Mouse (Mus musculus): ENCODE data around the gene Mdm2. TPM values are rescaled to one million over a fixed set of nuclear protein-coding genes. Genes with fewer than 3 reads are reported as not detected.

Mdm2 gene
- polyA plus RNA-seq, 1 experiment from 2014 or later = 48.4 TPM

DNA sequence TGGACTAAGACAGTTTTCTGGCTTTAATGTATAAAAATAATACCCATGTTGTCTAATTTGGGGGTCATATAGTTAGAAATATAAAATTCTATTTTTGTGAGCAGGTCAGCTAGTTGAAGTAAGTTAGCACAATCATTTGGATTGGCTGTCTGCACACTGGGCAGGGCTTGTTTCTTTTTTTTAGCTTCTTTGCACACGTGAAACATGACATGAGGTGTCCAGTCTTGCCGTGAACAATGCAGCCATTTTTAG is 20.5 kb downstream of the Mdm2 start:
- ATAC-seq (ENCODE audit: low FRiP score) = no peak
- Histone ChIP-seq H3K9ac (no peak overlapping the region), H3K27me3 (ENCODE audit: control insufficient read depth, insufficient read depth, low read length) (no peaks in the 10 kb centered on the region), H3K36me3 (replicated peaks; ENCODE audit: control insufficient read depth, insufficient read depth) (peaks cover 69% of the 10 kb centered on the region), H3K9me3 (ENCODE audit: control insufficient read depth, low read length) (no peaks in the 10 kb centered on the region), H3K27ac (no peak overlapping the region), H3K4me2 (replicated peaks) (no peak overlapping the region), H3K4me3 (replicated peaks; ENCODE audit: low read length) (no peak overlapping the region), H3K4me1 (replicated peaks; ENCODE audit: control insufficient read depth, insufficient read depth, low read length) (no peaks in the 10 kb centered on the region)
- WGBS = 72% methylated on average over 2 of the region's 2 CpGs
- DNase-seq (ENCODE audit: low spot score) = no peak

DNA sequence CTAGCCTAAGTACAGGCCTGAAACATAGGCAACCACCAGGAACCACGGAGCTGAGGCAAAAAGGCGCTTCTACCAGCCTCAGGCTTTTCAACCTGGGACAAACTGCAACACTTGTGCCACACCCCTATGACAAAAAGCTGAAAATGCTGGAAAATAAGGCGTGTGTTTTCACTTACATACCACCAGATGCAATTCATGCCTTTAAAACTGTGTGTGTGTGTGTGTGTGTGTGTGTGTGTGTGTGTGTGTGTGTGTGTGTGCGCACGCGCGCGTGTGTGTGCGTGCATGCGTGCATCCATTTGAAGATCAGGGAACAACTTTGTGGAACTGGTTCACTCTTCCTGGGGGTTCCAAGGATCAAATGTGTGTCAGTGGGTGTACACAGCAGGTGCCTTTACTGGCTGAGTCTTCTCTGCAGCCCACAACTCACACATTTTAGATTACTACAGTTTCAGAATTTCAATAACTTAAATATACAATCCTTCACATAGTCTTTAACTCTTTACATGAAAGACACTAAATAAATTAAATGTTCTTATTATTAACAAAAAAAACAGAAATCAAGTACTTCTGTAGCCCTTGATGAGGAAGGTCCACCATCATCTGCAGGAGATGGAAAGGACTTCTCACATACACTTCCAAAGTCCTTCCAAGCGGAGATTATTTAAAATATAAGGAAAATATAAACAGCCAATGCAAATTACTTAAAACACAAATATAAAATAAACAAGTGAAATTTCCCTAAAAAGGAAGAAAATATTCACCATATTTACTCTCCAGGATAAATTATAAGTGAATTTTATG is 21.1 kb downstream of the Mdm2 start:
- DNase-seq (ENCODE audit: low spot score) (no peak), ATAC-seq (ENCODE audit: low FRiP score) (no peak)
- no peak overlapping the region for H3K4me3 ChIP-seq (replicated peaks; ENCODE audit: low read length)
- no peaks in the 10 kb centered on the region for H3K27me3 ChIP-seq (ENCODE audit: control insufficient read depth, insufficient read depth, low read length)
- WGBS = 97% methylated on average over 11 of the region's 11 CpGs
- no peaks in the 10 kb centered on the region for H3K4me1 ChIP-seq (replicated peaks; ENCODE audit: control insufficient read depth, insufficient read depth, low read length)
- no peak overlapping the region for H3K9ac ChIP-seq
- H3K9me3 ChIP-seq (ENCODE audit: control insufficient read depth, low read length) = no peaks in the 10 kb centered on the region
- peaks cover 64% of the 10 kb centered on the region for H3K36me3 ChIP-seq (replicated peaks; ENCODE audit: control insufficient read depth, insufficient read depth)
- H3K4me2 ChIP-seq (replicated peaks) = no peak overlapping the region
- no peak overlapping the region for H3K27ac ChIP-seq

DNA sequence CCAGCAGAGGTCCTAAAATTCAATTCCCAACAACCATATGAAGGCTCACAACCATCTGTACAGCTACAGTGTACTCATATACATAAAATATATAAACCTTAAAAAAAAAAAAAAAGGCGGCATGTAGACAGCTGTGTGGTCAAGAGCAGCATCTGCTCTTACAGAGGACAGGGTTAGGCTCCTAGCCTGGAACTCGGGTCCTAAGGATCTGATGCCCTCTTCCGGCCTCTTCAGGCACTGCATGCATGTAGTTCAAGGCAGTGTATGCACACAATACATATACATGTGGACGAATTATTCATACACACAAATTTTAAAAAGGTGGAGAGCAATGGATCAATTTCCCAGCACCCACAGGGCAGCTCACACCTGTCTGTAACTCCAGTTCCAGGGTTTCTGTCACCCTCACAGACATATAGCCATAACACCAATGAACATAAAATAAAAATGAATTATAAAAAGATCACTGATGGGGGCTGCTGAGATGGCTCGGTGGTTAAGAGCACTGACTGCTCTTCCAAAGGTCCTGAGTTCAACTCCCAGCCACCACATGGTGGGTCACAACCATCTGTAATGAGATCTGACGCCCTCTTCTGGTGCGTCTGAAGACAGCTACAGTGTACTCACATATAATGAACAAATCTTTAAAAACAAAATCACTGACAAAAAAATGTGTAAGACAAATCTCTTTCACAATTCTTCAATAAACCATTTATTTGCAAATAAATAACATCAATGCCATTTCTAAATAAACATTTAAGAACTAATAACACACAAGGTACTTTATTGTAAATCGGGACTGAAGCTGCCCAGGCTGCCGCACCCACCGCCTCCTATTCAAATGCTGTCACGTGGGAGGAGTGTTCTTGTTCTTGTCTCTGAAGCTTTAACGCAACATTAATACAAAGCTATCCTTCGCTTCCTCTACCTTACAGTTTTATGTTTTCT is 22.1 kb downstream of the Mdm2 start:
- no peak for DNase-seq (ENCODE audit: low spot score)
- H3K4me3 ChIP-seq (replicated peaks; ENCODE audit: low read length) = no peak overlapping the region
- H3K27ac ChIP-seq = no peak overlapping the region
- no peak overlapping the region for H3K4me2 ChIP-seq (replicated peaks)
- no peaks in the 10 kb centered on the region for H3K4me1 ChIP-seq (replicated peaks; ENCODE audit: control insufficient read depth, insufficient read depth, low read length)
- 89% methylated on average over 13 of the region's 13 CpGs for WGBS
- no peak overlapping the region for H3K9ac ChIP-seq
- H3K27me3 ChIP-seq (ENCODE audit: control insufficient read depth, insufficient read depth, low read length) = no peaks in the 10 kb centered on the region
- peaks cover 58% of the 10 kb centered on the region for H3K36me3 ChIP-seq (replicated peaks; ENCODE audit: control insufficient read depth, insufficient read depth)
- H3K9me3 ChIP-seq (ENCODE audit: control insufficient read depth, low read length) = no peaks in the 10 kb centered on the region
- peak; percentile 21; the same call in 1 of the 2 replicates for ATAC-seq (ENCODE audit: low FRiP score)

DNA sequence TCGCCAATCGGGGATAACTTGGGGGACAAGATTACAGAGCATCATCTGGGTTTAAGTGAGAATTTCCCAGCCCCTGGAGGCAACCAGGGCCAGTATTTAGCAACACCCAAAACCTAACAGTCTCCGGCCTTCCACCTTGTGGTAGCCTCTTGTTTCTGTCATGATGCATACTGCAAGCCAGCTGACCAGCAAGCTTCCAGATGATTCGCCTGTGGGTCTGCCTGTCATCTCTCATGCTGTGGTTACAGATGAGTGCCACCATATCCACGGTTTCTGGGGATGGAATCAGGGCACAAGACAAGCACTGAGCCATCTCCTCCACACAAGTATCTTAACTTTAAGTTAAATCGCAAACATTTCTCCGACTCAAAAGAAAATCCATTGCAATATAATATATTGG is 23.0 kb downstream of the Mdm2 start:
- Histone ChIP-seq H3K9me3 (ENCODE audit: control insufficient read depth, low read length) (no peaks in the 10 kb centered on the region), H3K27me3 (ENCODE audit: control insufficient read depth, insufficient read depth, low read length) (no peaks in the 10 kb centered on the region), H3K27ac (no peak overlapping the region), H3K9ac (no peak overlapping the region), H3K4me1 (replicated peaks; ENCODE audit: control insufficient read depth, insufficient read depth, low read length) (no peaks in the 10 kb centered on the region), H3K4me2 (replicated peaks) (no peak overlapping the region), H3K4me3 (replicated peaks; ENCODE audit: low read length) (no peak overlapping the region), H3K36me3 (replicated peaks; ENCODE audit: control insufficient read depth, insufficient read depth) (peaks cover 54% of the 10 kb centered on the region)
- DNase-seq (ENCODE audit: low spot score) (no peak), ATAC-seq (ENCODE audit: low FRiP score) (no peak)
- 89% methylated on average over 7 of the region's 7 CpGs for WGBS

DNA sequence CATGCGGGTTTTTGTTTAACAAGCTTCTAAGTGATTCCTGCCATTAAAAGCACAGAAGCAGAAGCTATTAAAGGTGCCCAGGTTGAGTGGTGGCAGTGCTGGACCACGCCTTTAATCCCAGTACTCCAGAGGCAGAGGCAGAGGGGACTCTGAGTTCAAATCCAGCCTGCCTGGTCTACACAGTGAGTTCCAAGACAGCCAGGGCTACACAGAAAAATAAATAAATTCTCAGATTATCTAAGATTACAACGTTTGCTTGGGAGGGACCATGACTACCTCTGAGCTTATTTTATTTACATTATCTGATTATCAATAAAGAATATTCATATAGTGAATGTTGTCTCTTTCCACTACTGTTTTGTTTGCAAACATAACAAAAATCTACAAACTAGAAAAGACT is 23.5 kb downstream of the Mdm2 start:
- ATAC-seq (ENCODE audit: low FRiP score) = no peak
- no peaks in the 10 kb centered on the region for H3K4me1 ChIP-seq (replicated peaks; ENCODE audit: control insufficient read depth, insufficient read depth, low read length)
- no peak overlapping the region for H3K9ac ChIP-seq
- no peak for DNase-seq (ENCODE audit: low spot score)
- no peak overlapping the region for H3K27ac ChIP-seq
- no peaks in the 10 kb centered on the region for H3K9me3 ChIP-seq (ENCODE audit: control insufficient read depth, low read length)
- 84% methylated on average over 3 of the region's 3 CpGs for WGBS
- no peak overlapping the region for H3K4me3 ChIP-seq (replicated peaks; ENCODE audit: low read length)
- H3K4me2 ChIP-seq (replicated peaks) = no peak overlapping the region
- H3K36me3 ChIP-seq (replicated peaks; ENCODE audit: control insufficient read depth, insufficient read depth) = peaks cover 49% of the 10 kb centered on the region
- H3K27me3 ChIP-seq (ENCODE audit: control insufficient read depth, insufficient read depth, low read length) = no peaks in the 10 kb centered on the region

DNA sequence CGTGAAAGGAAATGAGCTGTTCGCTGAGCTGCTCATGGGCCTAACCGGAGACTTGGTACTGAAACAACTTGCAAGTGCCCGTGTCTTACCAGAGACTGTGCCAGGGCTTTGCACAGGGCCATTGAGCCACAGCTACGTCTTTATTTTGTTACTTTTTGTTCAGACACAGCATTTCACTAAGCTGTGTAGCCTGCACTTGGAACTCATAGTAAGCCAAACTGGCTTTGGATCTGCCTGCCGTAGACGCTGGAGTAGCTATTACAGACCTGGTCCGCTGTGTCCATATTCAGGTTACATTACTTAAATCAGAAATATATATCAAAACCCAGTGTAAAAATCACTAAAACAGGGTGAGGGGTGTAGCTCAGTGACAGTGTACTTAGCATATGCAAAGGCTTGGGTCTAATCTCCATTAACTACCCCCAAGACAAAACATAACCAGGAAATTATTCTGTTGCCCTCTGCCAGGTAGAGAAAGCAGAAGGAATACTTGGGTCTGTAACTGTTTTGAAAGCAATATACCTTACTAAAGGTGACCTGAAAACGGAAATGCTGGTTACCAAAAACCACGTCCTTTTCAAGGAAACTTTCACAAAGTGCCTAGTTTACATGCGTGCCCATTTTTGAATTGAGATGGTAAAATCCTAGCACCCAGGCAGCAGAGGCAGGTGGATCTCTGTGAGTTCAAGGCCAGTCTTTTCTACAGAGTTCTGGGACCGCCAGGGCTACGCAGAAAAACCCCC is 24.5 kb downstream of the Mdm2 start:
- H3K9me3 ChIP-seq (ENCODE audit: control insufficient read depth, low read length) = no peaks in the 10 kb centered on the region
- 90% methylated on average over 13 of the region's 13 CpGs for WGBS

DNA sequence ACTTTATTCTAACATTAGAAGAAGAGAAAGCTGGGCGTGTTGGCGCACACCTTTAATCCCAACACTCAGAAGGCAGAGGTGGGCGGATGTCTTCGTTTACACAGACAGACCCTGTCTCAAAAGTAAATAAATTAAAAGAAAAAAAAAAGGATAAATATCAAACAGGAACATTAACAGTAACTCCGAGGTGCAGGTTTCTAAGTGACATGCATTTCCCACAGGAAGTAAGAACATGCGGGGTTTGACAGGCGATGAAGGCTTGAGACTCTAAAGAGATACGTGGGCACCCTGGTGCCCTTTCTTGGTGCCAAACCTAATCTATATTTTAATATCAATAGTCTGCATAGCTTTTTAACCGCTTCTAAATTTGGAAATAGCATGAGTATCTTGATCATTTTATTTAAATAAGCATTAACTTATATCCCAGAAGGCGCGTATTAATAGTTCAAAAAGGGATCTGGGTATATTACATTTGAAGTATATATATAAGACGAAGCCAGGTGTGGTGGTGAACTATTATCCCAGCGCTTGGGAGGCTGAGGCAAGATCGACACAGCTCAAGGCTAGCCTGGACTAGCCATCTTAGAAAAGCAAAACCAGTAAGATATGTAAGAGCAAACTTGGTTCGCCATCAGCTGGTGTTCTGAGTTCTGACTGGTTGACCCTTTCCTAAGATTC is 25.2 kb downstream of the Mdm2 start:
- DNase-seq (ENCODE audit: low spot score) (no peak), ATAC-seq (ENCODE audit: low FRiP score) (no peak)
- Histone ChIP-seq H3K4me3 (replicated peaks; ENCODE audit: low read length) (no peak overlapping the region), H3K27ac (no peak overlapping the region), H3K36me3 (replicated peaks; ENCODE audit: control insufficient read depth, insufficient read depth) (peaks cover 32% of the 10 kb centered on the region), H3K9ac (no peak overlapping the region), H3K4me2 (replicated peaks) (no peak overlapping the region), H3K27me3 (ENCODE audit: control insufficient read depth, insufficient read depth, low read length) (no peaks in the 10 kb centered on the region), H3K4me1 (replicated peaks; ENCODE audit: control insufficient read depth, insufficient read depth, low read length) (no peaks in the 10 kb centered on the region), H3K9me3 (ENCODE audit: control insufficient read depth, low read length) (no peaks in the 10 kb centered on the region)
- 94% methylated on average over 15 of the region's 15 CpGs for WGBS

More for the DNA sequence above, 24.5 kb downstream of the Mdm2 start:
- DNase-seq (ENCODE audit: low spot score) (no peak), ATAC-seq (ENCODE audit: low FRiP score) (no peak)
- Histone ChIP-seq H3K36me3 (replicated peaks; ENCODE audit: control insufficient read depth, insufficient read depth) (peaks cover 39% of the 10 kb centered on the region), H3K9ac (no peak overlapping the region), H3K4me2 (replicated peaks) (no peak overlapping the region), H3K27ac (no peak overlapping the region), H3K4me1 (replicated peaks; ENCODE audit: control insufficient read depth, insufficient read depth, low read length) (no peaks in the 10 kb centered on the region), H3K4me3 (replicated peaks; ENCODE audit: low read length) (no peak overlapping the region), H3K27me3 (ENCODE audit: control insufficient read depth, insufficient read depth, low read length) (no peaks in the 10 kb centered on the region)

DNA sequence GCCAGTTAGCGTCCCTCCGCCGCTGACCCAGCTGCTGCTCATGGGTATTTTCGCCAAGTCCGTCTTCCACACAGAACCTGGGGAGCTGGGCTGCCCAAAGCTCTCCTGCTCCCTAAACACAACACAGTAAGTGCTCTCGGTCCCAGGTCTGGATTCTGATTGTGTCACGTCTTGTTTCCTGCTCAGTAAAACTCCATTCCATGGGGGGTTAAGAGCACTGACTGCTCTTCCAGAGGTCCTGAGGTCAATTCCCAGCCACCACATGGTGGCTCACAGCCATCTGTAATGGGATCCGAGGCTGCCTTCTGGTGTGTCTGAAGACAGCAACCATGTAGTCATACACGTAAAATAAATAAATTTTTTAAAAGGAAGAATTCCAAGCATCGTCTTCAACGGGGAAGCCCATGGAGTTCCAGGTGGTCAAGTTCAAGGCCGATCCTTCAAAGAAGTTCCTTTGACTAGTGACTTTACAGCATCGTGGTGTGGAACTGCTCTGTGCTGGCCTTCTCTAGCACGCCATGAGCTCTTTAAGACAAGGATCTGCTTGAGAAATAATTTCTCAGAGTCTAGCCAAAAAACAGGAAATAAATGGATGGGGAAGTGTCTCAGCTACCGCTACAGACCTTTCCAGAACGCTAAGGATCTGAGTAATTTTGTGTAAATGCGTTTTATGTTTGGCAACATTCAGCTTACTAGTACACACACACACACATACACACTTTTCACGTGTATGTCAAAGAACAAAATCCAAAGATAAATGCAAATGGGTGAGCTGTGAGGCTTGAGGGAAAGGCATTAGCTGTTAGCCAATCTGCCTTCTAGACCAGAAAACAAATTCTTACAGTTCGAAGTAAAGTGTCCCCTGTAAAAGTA is 26.0 kb downstream of the Mdm2 start:
- Histone ChIP-seq H3K4me1 (replicated peaks; ENCODE audit: control insufficient read depth, insufficient read depth, low read length) (no peaks in the 10 kb centered on the region), H3K9me3 (ENCODE audit: control insufficient read depth, low read length) (no peaks in the 10 kb centered on the region), H3K4me2 (replicated peaks) (no peak overlapping the region), H3K9ac (no peak overlapping the region), H3K4me3 (replicated peaks; ENCODE audit: low read length) (no peak overlapping the region), H3K27ac (no peak overlapping the region), H3K27me3 (ENCODE audit: control insufficient read depth, insufficient read depth, low read length) (no peaks in the 10 kb centered on the region), H3K36me3 (replicated peaks; ENCODE audit: control insufficient read depth, insufficient read depth) (peaks cover 25% of the 10 kb centered on the region)
- DNase-seq (ENCODE audit: low spot score) = no peak
- 90% methylated on average over 19 of the region's 19 CpGs for WGBS
- no peak for ATAC-seq (ENCODE audit: low FRiP score)

Measured in hindbrain, embryonic 14.5 days (tissue).